Mouse (Mus musculus) small intestine, adult 2 months (tissue): ENCODE measurements around the gene Mrpl19. TPM values are rescaled to one million over a fixed set of nuclear protein-coding genes. Genes with fewer than 3 reads are reported as not detected.

ENCODE experiments used
- H3K27ac ChIP-seq: fragments of 200-500 bp; 2 replicates; pipeline ENCODE4 v1.5.1; 2012; ENCODE audit warnings: low read depth, low read length, control low read depth, inconsistent platforms; ENCODE audit not compliant: insufficient read depth
- H3K27me3 ChIP-seq: fragments of 200-500 bp; 2 replicates; pipeline ENCODE4 v1.6.1; 2012; ENCODE audit warnings: mild to moderate bottlenecking, moderate library complexity, low read length, inconsistent platforms; ENCODE audit not compliant: control insufficient read depth, insufficient read depth
- H3K36me3 ChIP-seq: fragments of 200-500 bp; 2 replicates; pipeline ENCODE4 v1.6.1; 2012; ENCODE audit warnings: mild to moderate bottlenecking, low read length, control low read depth, inconsistent platforms; ENCODE audit not compliant: control insufficient read depth, insufficient read depth
- H3K4me1 ChIP-seq: fragments of 200-500 bp; 2 replicates; pipeline ENCODE4 v1.6.1; 2012; ENCODE audit warnings: low read length, inconsistent platforms, mixed read lengths; ENCODE audit not compliant: control insufficient read depth, insufficient read depth, insufficient read length
- H3K4me3 ChIP-seq: fragments of 200-500 bp; 2 replicates; pipeline ENCODE4 v1.5.1; 2012; ENCODE audit warnings: low read depth, mild to moderate bottlenecking, control low read depth, inconsistent platforms, low read length, moderate library complexity
- CTCF ChIP-seq: fragments of 200-500 bp; IDR thresholded peaks from 2 replicates; pipeline ENCODE4 v1.5.1; 2012; ENCODE audit warnings: low read depth, mild to moderate bottlenecking, control low read depth, inconsistent platforms, low read length, moderate library complexity, mixed read lengths; ENCODE audit not compliant: insufficient replicate concordance, insufficient read length; ENCODE audit errors: extremely low read depth
- POLR2A ChIP-seq: fragments of 200-500 bp; IDR thresholded peaks from 2 replicates; pipeline ENCODE4 v1.6.1; 2012; ENCODE audit warnings: low read depth, mild to moderate bottlenecking, control low read depth, inconsistent platforms, low read length, moderate library complexity
- WGBS: fragments of 180-500 bp; shearing (Covaris S2); methylation state at CpG from one replicate; pipeline ENCODE4 v1.1.7; 2018; 5-methylcytosine and 5-hydroxymethylcytosine counted together
- polyA plus RNA-seq: library from polyadenylated mRNA; depleted of rRNA; stranded (reverse); fragments of >200 nt; gene quantifications from 2 replicates; pipeline ENCODE4 v1.2.3, GENCODE M21; 2012

The Mrpl19 gene
- polyA plus RNA-seq, 1 experiment = 1.5 TPM

- no peaks in the 10 kb centered on the region for H3K27me3 ChIP-seq
- peaks cover 30% of the 10 kb centered on the region for H3K36me3 ChIP-seq
- TF ChIP-seq CTCF = no peak
- no peak for TF ChIP-seq POLR2A
- H3K4me1 ChIP-seq = no peaks in the 10 kb centered on the region
- whole genome bisulfite sequencing = 90% methylated on average over 5 of the region's 5 CpGs
- no peak overlapping the region for H3K27ac ChIP-seq
- no peak overlapping the region for H3K4me3 ChIP-seq
Observed at GRCm38 (mm10) chr6:81941718-81942117, 24.0 kb downstream of the Mrpl19 start.

- no peak overlapping the region for H3K4me3 ChIP-seq
- H3K36me3 ChIP-seq = peaks cover 37% of the 10 kb centered on the region
- WGBS = 90% methylated on average over 3 of the region's 3 CpGs
- no peaks in the 10 kb centered on the region for H3K27me3 ChIP-seq
- H3K4me1 ChIP-seq = no peaks in the 10 kb centered on the region
- no peak overlapping the region for H3K27ac ChIP-seq
- peak; percentile 21; the same call in 1 of the 2 replicates for TF ChIP-seq CTCF
- TF ChIP-seq POLR2A = no peak
Observed at GRCm38 (mm10) chr6:81933281-81933680, 32.5 kb downstream of the Mrpl19 start.

- Histone ChIP-seq H3K27me3 (no peaks in the 10 kb centered on the region), H3K4me3 (no peak overlapping the region), H3K36me3 (peaks cover 31% of the 10 kb centered on the region), H3K27ac (no peak overlapping the region), H3K4me1 (no peaks in the 10 kb centered on the region)
- 93% methylated on average over 4 of the region's 4 CpGs for WGBS
- TF ChIP-seq POLR2A (no peak), CTCF (no peak)
Observed at GRCm38 (mm10) chr6:81929402-81929801, 36.4 kb downstream of the Mrpl19 start.

- TF ChIP-seq POLR2A (no peak), CTCF (no peak)
- Histone ChIP-seq H3K27me3 (no peaks in the 10 kb centered on the region), H3K27ac (no peak overlapping the region), H3K4me1 (0 out of 2 replicates have a peak, but pooled peaks cover 2% of the 10 kb centered on the region), H3K36me3 (peaks cover 5% of the 10 kb centered on the region; the same call in 1 of the 2 replicates), H3K4me3 (peak overlapping the region; percentile 15; the same call in 1 of the 2 replicates)
- WGBS = 5% methylated on average over 5 of the region's 5 CpGs
Observed at GRCm38 (mm10) chr6:81924304-81924703, 41.5 kb downstream of the Mrpl19 start.

- Histone ChIP-seq H3K4me1 (0 out of 2 replicates have a peak, but pooled peaks cover 2% of the 10 kb centered on the region), H3K27ac (peak within 1 kb of the TSS; percentile 37; the same call in 1 of the 2 replicates), H3K27me3 (no peaks in the 10 kb centered on the region), H3K36me3 (peaks cover 5% of the 10 kb centered on the region; the same call in 1 of the 2 replicates), H3K4me3 (peak within 1 kb of the TSS; percentile 98)
- TF ChIP-seq POLR2A = peak; percentile 70
- TF ChIP-seq CTCF = no peak
- WGBS = under 1% methylated on average over 56 of the region's 56 CpGs
Observed at GRCm38 (mm10) chr6:81923523-81924142, 42.1 kb downstream of the Mrpl19 start, which contains the start of gene Gcfc2. TSS of gene Gcfc2 (plus strand) at chr6:81923669.

GRCm38 (mm10) chr6:81912177-81912576, 53.6 kb downstream of the Mrpl19 start:
- Histone ChIP-seq H3K27ac (no peak overlapping the region), H3K36me3 (no peaks in the 10 kb centered on the region), H3K4me3 (no peak overlapping the region), H3K27me3 (no peaks in the 10 kb centered on the region), H3K4me1 (no peaks in the 10 kb centered on the region)
- 59% methylated on average over 3 of the region's 3 CpGs for WGBS
- no peak for TF ChIP-seq POLR2A
- TF ChIP-seq CTCF = no peak

- Histone ChIP-seq H3K4me3 (no peak overlapping the region), H3K36me3 (no peaks in the 10 kb centered on the region), H3K4me1 (no peaks in the 10 kb centered on the region), H3K27me3 (no peaks in the 10 kb centered on the region), H3K27ac (no peak overlapping the region)
- TF ChIP-seq POLR2A (no peak), CTCF (no peak)
- WGBS = 67% methylated on average over 4 of the region's 4 CpGs
Observed at GRCm38 (mm10) chr6:81911713-81912112, 54.0 kb downstream of the Mrpl19 start.

GRCm38 (mm10) chr6:81911244-81911643, 54.5 kb downstream of the Mrpl19 start:
- Histone ChIP-seq H3K36me3 (no peaks in the 10 kb centered on the region), H3K27ac (no peak overlapping the region), H3K27me3 (no peaks in the 10 kb centered on the region), H3K4me3 (no peak overlapping the region), H3K4me1 (no peaks in the 10 kb centered on the region)
- TF ChIP-seq CTCF (no peak), POLR2A (no peak)
- WGBS = 84% methylated on average over 5 of the region's 5 CpGs
